Mouse (Mus musculus): ENCODE results near the gene Rabl6. TPM values are rescaled to one million over a fixed set of nuclear protein-coding genes. Genes with fewer than 3 reads are reported as not detected.
"Not testable (repeated sequence)": the region's sequence is repeated elsewhere in the genome, so short reads cannot be mapped to it uniquely, and the experiment has no call there.

Gene Rabl6
- polyA plus RNA-seq, 1 experiment from 2014 or later = 64.3 TPM

GRCm38 (mm10) chr2:25553171-25553786 is 55.0 kb downstream of the Rabl6 start:
- H3K27ac ChIP-seq; H3K79me2 ChIP-seq (ENCODE audit: inconsistent target): not testable (repeated sequence)
- 93% methylated on average over 2 of the region's 4 CpGs for WGBS (ENCODE audit: missing documents)

DNA sequence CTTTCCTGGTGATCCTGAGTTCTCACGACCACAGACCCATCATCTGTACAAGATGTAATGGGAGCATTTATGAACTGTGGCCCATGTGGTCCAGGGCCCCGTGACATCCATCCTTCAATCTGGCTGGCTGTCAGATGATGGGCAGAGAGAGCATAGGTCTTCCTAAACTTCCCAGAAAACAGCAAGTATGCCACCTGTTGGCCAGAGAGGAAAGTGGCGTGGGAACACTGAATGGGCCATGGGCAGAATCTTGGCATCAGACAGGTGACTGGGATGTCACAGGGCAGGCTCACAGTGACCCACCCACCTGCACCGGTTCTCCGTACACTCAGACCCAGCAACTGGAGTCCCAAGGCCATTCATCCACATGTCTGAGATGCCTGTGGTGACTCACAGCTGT is 57.1 kb downstream of the Rabl6 start:
- Histone ChIP-seq H3K27ac (no peak overlapping the region), H3K36me3 (ENCODE audit: inconsistent target) (no peaks in the 10 kb centered on the region), H3K4me3 (ENCODE audit: inconsistent target) (no peak overlapping the region), H3K79me2 (ENCODE audit: inconsistent target) (peaks cover 3% of the 10 kb centered on the region)
- 70% methylated on average over 5 of the region's 5 CpGs for WGBS (ENCODE audit: missing documents)

More at GRCm38 (mm10) chr2:25553171-25553786, 55.0 kb downstream of the Rabl6 start:
- not testable (repeated sequence) for H3K36me3 ChIP-seq (ENCODE audit: inconsistent target); H3K4me3 ChIP-seq (ENCODE audit: inconsistent target)

GRCm38 (mm10) chr2:25549021-25549991 is 59.0 kb downstream of the Rabl6 start:
- no peaks in the 10 kb centered on the region for H3K36me3 ChIP-seq (ENCODE audit: inconsistent target)
- no peak overlapping the region for H3K4me3 ChIP-seq (ENCODE audit: inconsistent target)
- H3K27ac ChIP-seq = no peak overlapping the region
- WGBS (ENCODE audit: missing documents) = 76% methylated on average over 9 of the region's 9 CpGs
- H3K79me2 ChIP-seq (ENCODE audit: inconsistent target) = peaks cover 22% of the 10 kb centered on the region

DNA sequence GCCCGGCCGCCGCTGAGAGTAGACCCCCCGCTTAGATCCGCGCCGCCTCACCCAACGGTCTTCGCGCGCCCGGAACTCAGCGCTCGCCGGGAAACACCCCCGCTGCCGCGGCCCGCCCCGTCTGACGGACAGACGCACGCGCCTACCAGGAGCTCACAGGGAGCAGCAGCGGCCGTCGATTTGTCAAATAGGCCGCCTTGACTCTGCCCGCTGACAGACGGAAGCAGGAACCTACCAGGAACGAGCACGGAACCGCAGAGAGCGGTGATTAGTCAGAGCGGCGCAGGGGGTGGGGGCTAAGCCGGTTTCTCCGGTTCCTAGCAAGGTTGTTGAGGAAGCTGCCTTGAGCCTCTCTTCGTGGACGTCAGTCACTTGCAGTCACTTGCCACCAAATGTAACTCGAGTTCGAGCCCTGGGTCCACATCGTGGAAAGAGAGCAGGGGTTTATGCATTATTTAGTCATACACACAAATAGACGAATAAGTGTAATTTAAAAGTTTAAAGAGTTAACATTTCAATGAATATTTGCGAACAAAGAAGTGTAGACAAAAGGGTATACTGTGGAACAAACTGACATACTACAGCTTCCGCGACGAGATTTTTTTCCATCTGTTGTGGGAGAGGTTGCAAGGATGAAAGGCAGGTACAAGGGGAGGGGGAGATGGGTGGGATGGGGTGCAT is 61.4 kb downstream of the Rabl6 start, which contains the start of gene Traf2:
Gene Traf2 (minus strand): TSS at position 130 of the 681 bp plus-strand sequence.
- H3K4me3 ChIP-seq (ENCODE audit: inconsistent target) = peak within 1 kb of the TSS; percentile 80
- peak within 1 kb of the TSS; percentile 47 for H3K27ac ChIP-seq
- 2% methylated on average over 48 of the region's 48 CpGs for WGBS (ENCODE audit: missing documents)
- H3K79me2 ChIP-seq (ENCODE audit: inconsistent target) = peaks cover 45% of the 10 kb centered on the region
- no peaks in the 10 kb centered on the region for H3K36me3 ChIP-seq (ENCODE audit: inconsistent target)

- Histone ChIP-seq H3K4me3 (ENCODE audit: inconsistent target) (peak overlapping the region; percentile 80), H3K27ac (peak overlapping the region; percentile 47), H3K79me2 (ENCODE audit: inconsistent target) (peaks cover 53% of the 10 kb centered on the region), H3K36me3 (ENCODE audit: inconsistent target) (no peaks in the 10 kb centered on the region)
- WGBS (ENCODE audit: missing documents) = 5% methylated on average over 43 of the region's 43 CpGs
Observed at GRCm38 (mm10) chr2:25545996-25546810, 62.1 kb downstream of the Rabl6 start.

- 89% methylated on average over 10 of the region's 10 CpGs for WGBS (ENCODE audit: missing documents)
- no peak overlapping the region for H3K4me3 ChIP-seq (ENCODE audit: inconsistent target)
- H3K27ac ChIP-seq = no peak overlapping the region
- H3K79me2 ChIP-seq (ENCODE audit: inconsistent target) = peaks cover 95% of the 10 kb centered on the region
- H3K36me3 ChIP-seq (ENCODE audit: inconsistent target) = peaks cover 19% of the 10 kb centered on the region; the same call in 1 of the 2 replicates
Observed at GRCm38 (mm10) chr2:25541644-25542367, 66.5 kb downstream of the Rabl6 start.

DNA sequence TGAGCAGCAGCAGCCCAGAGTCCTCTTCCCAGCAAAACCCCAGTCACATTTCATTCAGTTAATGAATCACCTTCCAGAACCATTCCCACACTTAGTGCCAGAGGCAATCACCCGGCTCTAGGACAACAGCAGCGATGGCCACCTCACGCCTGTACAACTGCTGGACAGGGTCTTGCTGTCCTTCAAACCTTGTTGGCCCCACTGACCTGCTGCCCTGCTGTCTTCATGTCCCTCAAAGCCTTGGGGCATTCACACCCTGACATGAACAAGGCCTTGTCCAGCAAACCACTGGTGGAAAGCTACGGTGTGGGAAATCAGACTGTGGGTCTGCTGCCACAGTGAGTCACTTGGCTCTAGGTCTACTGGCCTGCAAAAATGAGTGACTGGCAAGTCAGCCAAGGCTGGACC is 67.8 kb downstream of the Rabl6 start:
- H3K4me3 ChIP-seq (ENCODE audit: inconsistent target) = no peak overlapping the region
- H3K27ac ChIP-seq = no peak overlapping the region
- peaks cover 88% of the 10 kb centered on the region for H3K79me2 ChIP-seq (ENCODE audit: inconsistent target)
- H3K36me3 ChIP-seq (ENCODE audit: inconsistent target) = peaks cover 27% of the 10 kb centered on the region
- 98% methylated on average over 4 of the region's 4 CpGs for WGBS (ENCODE audit: missing documents)

- 96% methylated on average over 8 of the region's 8 CpGs for WGBS (ENCODE audit: missing documents)
- Histone ChIP-seq H3K4me3 (ENCODE audit: inconsistent target) (no peak overlapping the region), H3K27ac (no peak overlapping the region), H3K36me3 (ENCODE audit: inconsistent target) (peaks cover 32% of the 10 kb centered on the region), H3K79me2 (ENCODE audit: inconsistent target) (peaks cover 60% of the 10 kb centered on the region)
Observed at GRCm38 (mm10) chr2:25536531-25536930, 71.8 kb downstream of the Rabl6 start.

- WGBS (ENCODE audit: missing documents) = 100% methylated on average over 2 of the region's 2 CpGs
- Histone ChIP-seq H3K79me2 (ENCODE audit: inconsistent target) (peaks cover 43% of the 10 kb centered on the region), H3K27ac (no peak overlapping the region), H3K36me3 (ENCODE audit: inconsistent target) (peaks cover 46% of the 10 kb centered on the region), H3K4me3 (ENCODE audit: inconsistent target) (no peak overlapping the region)
Observed at GRCm38 (mm10) chr2:25534866-25535182, 73.5 kb downstream of the Rabl6 start.

DNA sequence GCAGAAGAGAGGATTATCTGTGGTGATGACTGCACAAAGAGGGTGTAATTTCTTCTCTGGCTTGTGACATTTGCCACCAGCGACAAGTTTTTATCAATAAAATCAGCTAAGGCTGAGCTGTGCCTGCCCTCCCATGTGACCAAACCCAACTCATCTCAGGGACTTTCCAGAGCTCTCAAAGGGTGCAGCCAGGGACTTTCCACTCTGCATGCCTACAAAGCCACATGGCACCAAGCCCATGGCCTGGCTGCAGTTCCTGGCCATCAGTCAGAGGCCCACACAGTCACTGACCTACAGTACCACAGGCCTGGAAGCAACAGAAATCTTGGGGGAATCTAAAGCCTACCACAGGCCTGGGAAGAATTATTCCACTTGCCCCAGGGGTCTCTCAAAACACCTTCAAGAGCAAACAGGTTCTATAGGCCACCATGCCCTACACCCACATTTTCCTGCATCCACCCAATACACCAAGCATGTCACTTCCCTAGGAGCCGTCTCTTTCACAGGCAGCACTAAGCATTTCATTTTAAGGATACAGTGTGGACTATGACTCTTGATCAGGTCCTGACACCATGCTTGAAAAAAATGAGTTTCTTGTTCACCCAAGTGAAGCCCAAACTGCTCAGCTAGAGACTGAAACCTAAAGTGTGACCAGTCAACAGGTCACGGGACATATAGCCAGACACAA is 74.0 kb downstream of the Rabl6 start:
- Histone ChIP-seq H3K4me3 (ENCODE audit: inconsistent target) (no peak overlapping the region), H3K27ac (no peak overlapping the region), H3K36me3 (ENCODE audit: inconsistent target) (peaks cover 47% of the 10 kb centered on the region), H3K79me2 (ENCODE audit: inconsistent target) (peaks cover 38% of the 10 kb centered on the region; the same call in 1 of the 2 replicates)
- WGBS (ENCODE audit: missing documents) = 76% methylated on average over 3 of the region's 3 CpGs

GRCm38 (mm10) chr2:25533707-25534106 is 74.6 kb downstream of the Rabl6 start:
- H3K36me3 ChIP-seq (ENCODE audit: inconsistent target) = peaks cover 51% of the 10 kb centered on the region
- H3K79me2 ChIP-seq (ENCODE audit: inconsistent target) = peaks cover 32% of the 10 kb centered on the region; the same call in 1 of the 2 replicates
- no peak overlapping the region for H3K4me3 ChIP-seq (ENCODE audit: inconsistent target)
- WGBS (ENCODE audit: missing documents) = 100% methylated on average over 2 of the region's 2 CpGs
- H3K27ac ChIP-seq = no peak overlapping the region

Measured in macrophage (primary cell).